Mouse (Mus musculus) embryonic facial prominence, embryonic 15.5 days (tissue): ENCODE measurements at regions not wholly inside any gene's neighbourhood (a gene's known extent, or its start where the extent isn't known, plus 50 kb on each side); places are given as distances from the start of the nearest gene placed in this dataset.

Experiments used
- ATAC-seq: fragments of 200-750 bp; cut with Nextera tagmentation; 2 replicates; pipeline ENCODE4 v1.8.0; 2017; ENCODE audit warnings: low read depth, moderate TSS enrichment; ENCODE audit not compliant: insufficient number of reproducible peaks, low FRiP score, low TSS enrichment
- H3K27ac ChIP-seq: fragments of 300-500 bp; sonication (generic); replicated peaks from 2 replicates; pipeline ENCODE4 v1.5.1; 2015; ENCODE audit warnings: mild to moderate bottlenecking, inconsistent platforms
- H3K27me3 ChIP-seq: fragments of 300-500 bp; sonication (generic); 2 replicates; pipeline ENCODE4 v1.6.1; 2015; ENCODE audit warnings: inconsistent platforms
- H3K36me3 ChIP-seq: fragments of 300-500 bp; sonication (generic); 2 replicates; pipeline ENCODE4 v1.6.1; 2015; ENCODE audit warnings: mild to moderate bottlenecking, inconsistent platforms
- H3K4me1 ChIP-seq: fragments of 300-500 bp; sonication (generic); 2 replicates; pipeline ENCODE4 v1.6.1; 2015; ENCODE audit warnings: inconsistent platforms
- H3K4me2 ChIP-seq: fragments of 300-500 bp; sonication (generic); replicated peaks from 2 replicates; pipeline ENCODE4 v1.6.1; 2015; ENCODE audit warnings: mild to moderate bottlenecking, inconsistent platforms
- H3K4me3 ChIP-seq: fragments of 300-500 bp; sonication (generic); replicated peaks from 2 replicates; pipeline ENCODE4 v1.5.1; 2015; ENCODE audit warnings: mild to moderate bottlenecking, inconsistent platforms
- H3K9ac ChIP-seq: fragments of 300-500 bp; sonication (generic); 2 replicates; pipeline ENCODE4 v1.6.1; 2015; ENCODE audit warnings: inconsistent platforms
- H3K9me3 ChIP-seq: fragments of 300-500 bp; sonication (generic); replicated peaks from 2 replicates; pipeline ENCODE4 v1.6.1; 2016; ENCODE audit warnings: inconsistent platforms
- WGBS: fragments of 180-500 bp; shearing (Covaris S2); methylation state at CpG from one replicate; pipeline ENCODE4 v1.1.7; 2015; 5-methylcytosine and 5-hydroxymethylcytosine counted together

DNA sequence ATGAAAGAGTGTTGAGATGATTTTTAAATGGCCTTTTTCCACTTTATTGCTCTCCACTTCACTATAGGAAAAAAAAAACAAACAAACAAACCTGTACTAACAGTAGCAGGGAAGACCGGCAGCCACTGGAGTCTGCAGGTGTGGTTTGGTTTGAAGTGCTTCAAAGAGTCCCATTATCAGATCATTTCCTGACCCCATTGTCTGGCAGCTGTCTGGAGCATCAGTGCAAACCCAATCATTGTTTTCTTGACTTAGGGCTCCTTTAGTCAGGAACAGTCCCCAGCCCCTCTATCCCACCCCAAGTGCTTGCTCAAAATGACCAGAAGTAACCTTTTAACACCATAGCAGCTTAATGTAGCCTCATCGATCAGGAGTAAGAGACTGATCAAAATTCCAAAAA lies 77.4 kb upstream of the Naf1 start:
- Histone ChIP-seq H3K27me3 (no peaks in the 10 kb centered on the region), H3K9me3 (no peaks in the 10 kb centered on the region), H3K4me2 (no peak overlapping the region), H3K4me1 (peaks cover 3% of the 10 kb centered on the region; the same call in 1 of the 2 replicates), H3K4me3 (no peak overlapping the region), H3K27ac (no peak overlapping the region), H3K9ac (no peak overlapping the region), H3K36me3 (no peaks in the 10 kb centered on the region)
- WGBS = 66% methylated on average over 2 of the region's 2 CpGs
- ATAC-seq = no peak

DNA sequence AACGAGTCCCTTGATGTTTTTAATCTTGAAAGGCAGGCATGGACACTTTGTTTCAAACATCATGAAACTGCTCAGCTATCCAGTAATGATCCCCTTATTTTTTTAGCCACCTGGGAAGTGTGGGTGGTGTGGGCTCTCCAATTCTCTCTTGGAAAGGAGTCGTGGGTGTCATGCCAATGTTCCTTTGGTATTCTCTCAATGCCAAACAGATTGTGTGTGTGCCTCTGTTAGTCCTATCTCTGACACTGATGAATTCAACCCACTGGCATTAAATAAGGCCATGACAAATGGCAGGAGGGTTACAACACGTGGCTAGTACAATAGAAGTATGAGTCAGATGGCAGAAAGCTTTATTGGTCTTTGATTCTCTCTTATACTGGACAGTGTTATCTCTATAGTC lies 74.0 kb upstream of the Naf1 start:
- Histone ChIP-seq H3K27me3 (no peaks in the 10 kb centered on the region), H3K36me3 (no peaks in the 10 kb centered on the region), H3K9ac (no peak overlapping the region), H3K4me1 (no peaks in the 10 kb centered on the region), H3K9me3 (no peaks in the 10 kb centered on the region), H3K4me2 (no peak overlapping the region), H3K4me3 (no peak overlapping the region), H3K27ac (no peak overlapping the region)
- no peak for ATAC-seq
- 54% methylated on average over 3 of the region's 3 CpGs for WGBS
